In the genomic region with DNA sequence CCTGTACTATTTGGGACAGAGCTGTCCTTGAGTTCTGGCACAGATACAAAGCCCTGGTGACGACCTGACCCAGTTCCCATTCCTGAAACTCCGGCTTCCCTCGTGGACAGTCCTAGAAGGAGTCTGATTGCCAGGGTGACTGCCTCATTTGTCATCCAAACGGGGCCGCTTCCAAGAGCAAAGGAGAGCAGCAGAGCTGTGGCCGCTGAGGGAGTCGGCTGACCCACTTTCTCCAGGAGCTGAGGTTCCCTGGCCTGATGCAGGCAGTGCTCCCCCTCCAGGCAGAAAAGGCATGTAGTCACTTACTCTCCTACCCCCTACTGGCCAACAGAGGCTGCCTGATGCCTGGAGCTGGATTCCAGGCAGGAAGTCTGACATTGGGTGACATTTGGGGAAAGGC, we compare ENCODE assay signal across 9 mouse cellular contexts.
DNase-seq lines count a peak whose midpoint lies in the region; TF ChIP-seq lines count a peak whose summit lies in the region.
"Had no signal": no experiment of that assay in that cellular context is flagged by ENCODE, and none has a peak within 500 bp of the region (broad histone marks: within the 10 kb centered on the region; RNA-seq: fewer than 3 reads in every experiment).

No protein-coding gene starts in this region.

- no peak overlapping the region for H3K27ac ChIP-seq in CH12.LX (ENCODE audit: insufficient read depth, low read depth)
- H3K27ac ChIP-seq in cortical plate, adult 2 months (ENCODE audit: insufficient read depth, low read length), result no peak overlapping the region
- no peak overlapping the region for H3K27ac ChIP-seq in small intestine, adult 2 months (ENCODE audit: insufficient read depth, low read depth, low read length)
- H3K27ac ChIP-seq: neural tube, embryonic 13.5 days had no signal

- DNase-seq in CH12.LX (ENCODE audit: extremely low read depth) (no peak), R1 (ENCODE audit: low read depth, low spot score) (peak; percentile 52)
- peak; percentile 84 to 85 for DNase-seq in heart, adult 9 months (ENCODE audit: low spot score in 2 of 2)
- peak; percentile 65 to 83 for DNase-seq in layer of hippocampus, adult 8-10 months (ENCODE audit: low spot score in 2 of 2)
- DNase-seq in lung, postnatal 4 days, result peak; percentile 32 to 40
- no peak for DNase-seq in natural killer cell, adult 2 months (ENCODE audit: low spot score in 2 of 2)

- H3K79me2 ChIP-seq in CH12.LX (replicated peaks; ENCODE audit: control insufficient read depth, extremely low read depth, insufficient read depth, poor library complexity, severe bottlenecking), result no peaks in the 10 kb centered on the region

- H3K9me3 ChIP-seq in CH12.LX (replicated peaks; ENCODE audit: low read length), result no peaks in the 10 kb centered on the region
- H3K9me3 ChIP-seq: neural tube, embryonic 13.5 days had no signal

- no peak for TF ChIP-seq POLR2A in CH12.LX (IDR thresholded peaks at IDR 0.05; ENCODE audit: low read depth, low read length)
- no peak for TF ChIP-seq POLR2A in cortical plate, adult 2 months (IDR thresholded peaks at IDR 0.05; ENCODE audit: extremely low read depth, insufficient read depth, low read length)
- TF ChIP-seq POLR2A in small intestine, adult 2 months (IDR thresholded peaks at IDR 0.05; ENCODE audit: low read depth, low read length), result no peak

- in situ Hi-C loops in CH12.LX (cut with MboI; ENCODE audit: low pct_ligation_motif_present, low pct_unique_long_range_greater_than_20kb, low sequenced_read_pairs), result loop anchor here (25.0 kb wide), 1 partner anchor 379 kb away; a partner anchor contains a TSS

- peaks cover 76% of the 10 kb centered on the region for H3K27me3 ChIP-seq in CH12.LX (replicated peaks)
- H3K27me3 ChIP-seq in small intestine, adult 2 months (ENCODE audit: control insufficient read depth, insufficient read depth, low read length), result no peaks in the 10 kb centered on the region

- H3K9ac ChIP-seq in CH12.LX (ENCODE audit: insufficient read depth, low read depth), result no peak overlapping the region
- H3K9ac ChIP-seq: neural tube, embryonic 13.5 days had no signal

- no peak overlapping the region for H3K4me2 ChIP-seq in CH12.LX (ENCODE audit: insufficient read depth, low read depth, poor library complexity, severe bottlenecking)
- H3K4me2 ChIP-seq: neural tube, embryonic 13.5 days had no signal

- dilution Hi-C loops in CH12.LX (cut with MboI; ENCODE audit: extremely low pct_ligation_motif_present, extremely low pct_unique_long_range_greater_than_20kb, low sequenced_read_pairs), result no loop called here

- peak in 1 of 2 experiments; percentile 91; a peak in 2 of 4 replicates for TF ChIP-seq CTCF in CH12.LX (conservative IDR thresholded peaks at IDR 0.05 in 1 of 2, IDR thresholded peaks at IDR 0.05 in 1 of 2; ENCODE audit: low read depth in 2 of 2, low read length in 2 of 2)
- TF ChIP-seq CTCF in cortical plate, adult 2 months (IDR thresholded peaks at IDR 0.05; ENCODE audit: extremely low read depth, insufficient read depth, low read length), result peak; percentile 86
- TF ChIP-seq CTCF in small intestine, adult 2 months (IDR thresholded peaks at IDR 0.05; ENCODE audit: extremely low read depth, insufficient read length, insufficient replicate concordance, low read depth, low read length), result peak; percentile 36; the same call in 1 of the 2 replicates

- 54% methylated on average over 7 of the region's 7 CpGs for WGBS in small intestine, adult 2 months

- H3K4me3 ChIP-seq in CH12.LX (replicated peaks in 1 of 3; ENCODE audit: low read depth in 2 of 3, low read length in 2 of 3, poor library complexity in 1 of 3), result no peak overlapping the region
- H3K4me3 ChIP-seq in cortical plate, adult 2 months (ENCODE audit: insufficient read depth, low read length), result no peak overlapping the region
- no peak overlapping the region for H3K4me3 ChIP-seq in small intestine, adult 2 months (ENCODE audit: low read depth, low read length)
- H3K4me3 ChIP-seq: neural tube, embryonic 13.5 days had no signal

- TF ChIP-seq EP300 in CH12.LX (IDR thresholded peaks at IDR 0.05; ENCODE audit: low read length), result no peak

- H3K36me3 ChIP-seq in CH12.LX (replicated peaks in 1 of 2; ENCODE audit: control insufficient read depth in 1 of 2, insufficient read depth in 1 of 2, low read length in 1 of 2), result no peaks in the 10 kb centered on the region
- H3K36me3 ChIP-seq in small intestine, adult 2 months (ENCODE audit: control insufficient read depth, insufficient read depth, low read length), result no peaks in the 10 kb centered on the region
- H3K36me3 ChIP-seq: neural tube, embryonic 13.5 days had no signal

- H3K4me1 ChIP-seq in CH12.LX (ENCODE audit: control insufficient read depth in 1 of 2, insufficient read depth in 2 of 2), result no peaks in the 10 kb centered on the region
- H3K4me1 ChIP-seq in cortical plate, adult 2 months (ENCODE audit: control insufficient read depth, insufficient read depth, low read length), result peaks cover 20% of the 10 kb centered on the region
- H3K4me1 ChIP-seq in small intestine, adult 2 months (ENCODE audit: control insufficient read depth, insufficient read depth, insufficient read length, low read length), result no peaks in the 10 kb centered on the region

- peak; percentile 20 for TF ChIP-seq RAD21 in CH12.LX (IDR thresholded peaks at IDR 0.05; ENCODE audit: low read depth, low read length)

TF ChIP-seq in CH12.LX, 34 proteins besides CTCF, POLR2A, EP300 and RAD21:
- TF ChIP-seq SMC3 (IDR thresholded peaks at IDR 0.05; ENCODE audit: low read depth, low read length) (peak; percentile 60), USF1 (IDR thresholded peaks at IDR 0.05; ENCODE audit: low read depth, low read length) (no peak)

Comparison
In these comparisons a context has a peak if more than half of its experiments do, and no peak if none do; other contexts are left out.
1. DNase-seq: peak in R1 (single experiment), heart, adult 9 months (2 of 2), layer of hippocampus, adult 8-10 months (2 of 2) and lung, postnatal 4 days (2 of 2); none in CH12.LX (single experiment) and natural killer cell, adult 2 months (0 of 2).